Mouse (Mus musculus) neutrophil, adult 5-6 weeks (primary cell): Measurements from ENCODE around the gene Mfsd2b. TPM values are rescaled to one million over a fixed set of nuclear protein-coding genes. Genes with fewer than 3 reads are reported as not detected.

Experiments
- ATAC-seq: fragments of 151-379, 151-347 bp; 2 replicates; pipeline ENCODE4 v1.8.0; 2017; ENCODE audit warnings: mild to moderate bottlenecking, moderate TSS enrichment; ENCODE audit not compliant: insufficient number of reproducible peaks, poor library complexity, low FRiP score, severe bottlenecking; ENCODE audit errors: extremely low read depth
- total RNA-seq: library from RNA; stranded (forward); fragments of 200-1000 nt; gene quantifications from 2 replicates; pipeline ENCODE4 v1.2.3, GENCODE M21; 2017

Gene Mfsd2b
- total RNA-seq, 1 experiment from 2014 or later: 5.0 TPM

DNA sequence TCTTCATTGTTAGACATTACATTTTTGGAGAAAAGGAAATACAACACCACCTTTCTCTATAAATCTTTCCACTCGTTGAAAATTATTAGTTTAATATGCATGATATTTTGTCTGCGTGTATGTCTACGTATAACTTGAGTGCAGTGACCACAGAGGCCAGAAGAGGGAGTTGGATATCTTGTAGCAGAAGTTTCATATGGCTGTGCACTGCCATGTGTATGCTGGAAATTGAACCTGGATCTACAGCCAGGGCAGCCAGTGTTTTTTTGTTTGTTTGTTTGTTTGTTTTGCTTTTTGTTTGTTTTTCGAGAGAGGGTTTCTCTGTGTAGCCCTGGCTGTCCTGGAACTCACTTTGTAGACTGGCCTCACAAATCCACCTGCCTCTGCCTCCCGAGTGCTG is 4.9 kb upstream of the Mfsd2b start:
- no peak for ATAC-seq

DNA sequence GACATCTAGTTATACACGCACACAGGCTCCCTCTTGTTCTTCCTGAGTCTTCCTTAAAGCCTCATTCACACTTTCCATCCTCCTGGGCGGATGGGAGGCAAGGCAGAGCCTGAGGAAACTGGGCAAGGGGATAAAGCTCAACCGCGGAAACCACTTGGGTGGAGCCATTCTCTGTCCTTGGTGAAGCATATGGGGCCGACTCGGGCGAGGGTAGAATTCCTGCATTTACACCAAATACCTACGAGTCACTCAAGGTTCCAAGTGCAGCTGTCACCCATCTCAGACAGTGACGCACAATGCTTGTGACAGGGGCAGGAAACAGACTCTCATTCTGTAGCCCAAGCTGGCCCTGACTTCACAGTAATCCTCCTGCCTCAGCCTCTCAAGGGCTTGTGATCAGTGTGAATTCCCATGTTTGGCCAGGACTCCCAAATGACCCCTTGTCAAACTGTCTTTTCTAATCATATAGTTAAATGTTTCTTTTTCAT is 4.2 kb upstream of the Mfsd2b start:
- ATAC-seq: no peak

DNA sequence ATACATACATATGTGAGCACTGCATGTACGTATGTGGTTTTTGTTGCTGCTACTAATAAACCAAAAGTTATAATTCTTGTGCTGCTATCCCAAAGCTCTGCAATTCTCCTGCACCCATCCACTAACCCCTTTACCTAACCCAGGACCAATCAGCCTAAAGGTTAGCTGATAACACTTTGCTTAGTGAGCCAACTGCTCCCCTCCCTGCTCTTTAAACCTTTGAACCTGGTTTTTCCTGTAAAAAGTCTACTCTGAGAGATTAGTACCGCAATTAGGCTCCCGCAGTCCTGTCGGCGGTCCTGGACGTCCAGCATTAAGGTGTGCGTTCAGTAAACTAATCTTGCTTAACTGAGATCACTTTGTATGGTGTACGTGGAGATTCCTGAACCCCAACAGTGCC is 1.5 kb upstream of the Mfsd2b start:
- ATAC-seq: no peak

DNA sequence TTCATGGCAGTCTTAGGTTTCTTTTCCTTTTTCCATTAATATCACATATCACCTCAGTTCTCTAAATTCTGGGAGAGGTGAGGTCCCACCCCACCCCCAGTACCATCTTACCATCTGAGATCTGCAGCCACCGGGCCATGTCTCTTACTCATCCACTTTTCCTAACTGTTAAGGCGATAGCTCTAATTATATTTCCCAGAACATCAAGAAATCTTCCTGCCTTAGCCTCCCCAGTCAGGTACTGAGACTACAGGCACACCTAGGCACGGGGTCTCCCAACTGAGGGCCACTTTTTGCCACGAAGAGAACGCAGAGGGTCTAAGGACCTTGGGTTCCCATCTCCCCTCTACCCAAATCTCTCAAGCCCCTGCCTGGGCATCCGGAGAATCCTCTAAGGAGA is 628 bp downstream of the Mfsd2b start:
- no peak for ATAC-seq

DNA sequence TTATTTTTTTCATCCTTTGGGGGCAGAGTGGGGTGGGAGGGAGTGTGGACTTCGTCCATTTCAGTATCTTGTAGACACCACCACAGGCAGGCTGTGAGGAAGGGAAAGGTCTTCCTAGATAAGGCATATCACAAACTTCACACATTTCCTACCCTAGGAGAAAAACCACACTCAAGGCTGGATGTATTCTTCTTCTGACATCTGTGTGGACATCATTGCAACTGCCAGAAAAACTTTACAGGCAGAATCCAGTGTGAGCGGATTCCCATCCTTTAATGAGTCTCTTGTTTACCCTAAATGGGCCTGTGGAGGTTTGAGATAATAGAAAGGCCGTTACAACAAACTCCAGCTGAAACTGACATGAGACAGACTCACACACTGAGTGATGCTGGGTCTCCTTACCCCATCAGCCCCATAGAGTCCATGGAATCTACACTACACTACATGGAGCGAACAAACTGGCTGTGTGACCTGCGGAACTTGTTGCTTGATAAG is 1.1 kb downstream of the Mfsd2b start:
- no peak for ATAC-seq

DNA sequence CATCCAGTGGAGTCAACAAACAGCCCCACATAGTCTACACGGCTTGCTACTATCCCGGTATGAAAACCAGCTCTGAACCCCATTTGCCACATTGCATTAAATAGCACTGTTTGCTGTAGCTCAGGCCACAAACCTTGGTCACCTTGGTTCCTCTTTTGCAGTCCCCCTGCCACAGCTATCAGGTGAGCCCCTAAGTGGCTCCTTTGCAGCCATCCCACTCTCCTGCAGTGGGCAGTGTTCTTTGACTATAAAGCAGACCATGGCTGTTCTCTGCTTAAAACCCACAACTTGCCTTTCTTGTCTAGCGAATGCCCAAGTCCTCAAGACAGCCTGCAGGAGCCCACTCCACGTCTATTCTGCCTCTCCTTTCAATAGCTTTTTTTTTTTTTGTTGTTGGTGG is 1.9 kb downstream of the Mfsd2b start:
- ATAC-seq: no peak

DNA sequence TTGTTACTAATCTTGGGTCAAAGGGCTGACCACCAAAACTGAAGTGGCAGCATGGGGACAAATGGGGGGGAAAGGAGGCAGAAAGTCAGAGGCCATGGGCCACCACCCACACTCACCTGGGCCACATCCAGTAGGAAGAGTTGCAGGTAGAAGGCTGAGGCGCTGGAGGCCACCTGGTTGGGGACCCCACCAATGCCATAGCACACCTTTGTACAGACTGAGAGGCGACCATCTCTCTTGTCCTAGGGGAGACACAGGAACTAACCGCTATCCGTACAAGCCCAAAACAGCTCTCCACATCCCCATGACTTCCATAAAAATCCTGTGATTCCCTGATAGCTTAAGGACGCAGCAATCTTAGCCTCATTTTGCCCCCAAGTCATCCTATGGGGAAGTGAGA is 2.9 kb downstream of the Mfsd2b start:
- no peak for ATAC-seq

GRCm38 (mm10) chr12:4868924-4869323 is 5.2 kb downstream of the Mfsd2b start:
- no peak for ATAC-seq

GRCm38 (mm10) chr12:4864338-4864690 is 9.8 kb downstream of the Mfsd2b start:
- ATAC-seq: no peak

GRCm38 (mm10) chr12:4863654-4864337 is 10.4 kb downstream of the Mfsd2b start:
- no peak for ATAC-seq

- no peak for ATAC-seq
These were observed 11.5 kb downstream of the Mfsd2b start for GRCm38 (mm10) chr12:4862672-4863071.

GRCm38 (mm10) chr12:4859241-4859914 is 14.8 kb downstream of the Mfsd2b start:
- ATAC-seq: no peak

DNA sequence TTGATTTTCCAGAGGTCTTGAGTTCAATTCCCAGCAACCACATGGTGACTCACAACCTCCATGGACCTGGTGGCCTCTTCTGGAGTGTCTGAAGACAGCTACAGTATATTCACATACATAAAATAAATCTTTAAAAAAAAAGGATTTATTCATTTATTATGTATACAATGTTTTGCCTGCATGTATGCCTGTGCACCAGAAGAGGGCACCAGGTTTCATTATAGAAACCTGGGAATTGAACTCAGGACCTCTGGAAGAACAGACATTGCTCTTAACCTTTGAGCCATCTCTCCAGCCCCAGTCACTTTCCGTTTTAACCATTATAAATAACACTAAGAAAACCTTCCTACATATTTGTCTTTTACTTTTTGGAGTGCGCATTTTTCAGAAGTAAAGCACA is 17.3 kb downstream of the Mfsd2b start:
- no peak for ATAC-seq

- ATAC-seq: 0 out of 2 replicates have a peak, but pooled peaks have one; percentile 26
These were observed 18.0 kb downstream of the Mfsd2b start for GRCm38 (mm10) chr12:4856160-4856559.

DNA sequence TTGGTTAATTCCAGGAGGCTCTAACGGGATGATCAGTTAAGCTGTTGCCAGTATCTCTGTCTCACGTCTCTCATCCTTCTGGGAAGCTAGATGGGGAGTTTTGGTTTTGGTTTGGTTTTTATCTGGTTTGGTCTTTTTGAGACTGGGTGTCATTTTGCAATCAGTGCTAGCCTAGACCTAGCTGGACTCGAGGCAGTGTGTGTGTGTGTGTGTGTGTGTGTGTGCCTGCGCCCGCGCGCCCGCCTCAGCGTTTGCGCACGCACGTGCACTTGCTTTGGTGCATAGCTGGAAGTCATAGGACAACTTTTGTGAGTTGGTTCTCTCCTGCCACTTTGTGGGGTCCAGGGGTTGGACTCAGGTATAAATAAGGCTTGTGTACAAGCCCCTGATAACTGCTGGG is 30.4 kb downstream of the Mfsd2b start:
- no peak for ATAC-seq

GRCm38 (mm10) chr12:4842890-4843597 is 31.1 kb downstream of the Mfsd2b start, which contains the start of gene Wdcp:
Wdcp (plus strand) TSS chr12:4843303.
- peak; percentile 95 for ATAC-seq

GRCm38 (mm10) chr12:4842456-4842855 is 31.7 kb downstream of the Mfsd2b start:
- no peak for ATAC-seq

- ATAC-seq: no peak
These were observed 32.7 kb downstream of the Mfsd2b start, which contains the start of gene Fkbp1b for GRCm38 (mm10) chr12:4841392-4841887. Fkbp1b (minus strand) TSS chr12:4841591.

DNA sequence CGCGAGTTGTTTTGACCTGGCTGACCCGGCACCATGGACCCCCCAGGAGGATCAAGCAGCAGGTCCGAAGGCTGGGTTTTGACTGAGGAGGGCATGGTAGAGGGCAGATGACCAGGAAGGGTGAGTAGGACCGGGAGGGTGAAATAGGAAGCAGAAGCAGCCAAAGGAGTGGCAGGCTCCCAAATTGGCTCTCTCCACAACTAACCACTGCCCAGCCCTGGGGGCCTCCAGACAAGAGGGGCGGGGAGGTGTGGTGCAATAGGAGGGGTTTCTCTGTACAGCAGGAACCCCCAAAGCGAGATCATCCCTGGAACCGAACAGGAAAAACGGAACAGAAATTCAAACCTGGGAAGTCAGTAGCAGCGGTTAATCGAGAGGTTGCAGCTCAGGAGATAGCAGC is 33.4 kb downstream of the Mfsd2b start:
- ATAC-seq: no peak

DNA sequence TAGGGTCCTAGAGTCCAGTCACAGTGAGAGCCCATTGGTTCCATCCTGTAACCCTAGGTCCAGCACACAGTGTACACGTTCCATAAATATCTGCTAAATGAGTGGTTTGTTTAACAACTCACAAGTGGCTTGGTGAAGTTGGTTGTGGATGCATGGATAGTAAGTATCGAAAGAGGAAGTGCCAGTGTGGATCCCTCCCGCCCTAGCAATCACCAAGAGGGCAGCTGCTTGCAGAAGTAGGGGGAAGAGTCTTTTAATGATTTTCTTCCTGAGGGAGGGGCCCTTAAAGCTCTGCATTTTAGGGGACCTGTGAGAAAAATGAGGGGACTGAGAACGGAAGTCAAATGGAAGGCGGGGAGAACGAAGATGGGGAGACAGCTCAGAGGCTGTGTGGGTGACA is 34.1 kb downstream of the Mfsd2b start:
- no peak for ATAC-seq
